Mouse (Mus musculus) limb, embryonic 15.5 days (tissue): ENCODE data around the gene Spdef. TPM values are rescaled to one million over a fixed set of nuclear protein-coding genes. Genes with fewer than 3 reads are reported as not detected.

Experiments used
- ATAC-seq: fragments of 200-750 bp; cut with Nextera tagmentation; 2 replicates; pipeline ENCODE4 v1.8.0; 2017; ENCODE audit warnings: low read depth, moderate TSS enrichment; ENCODE audit not compliant: insufficient number of reproducible peaks, low FRiP score, low TSS enrichment
- H3K27ac ChIP-seq: fragments of 300-500 bp; sonication (generic); 2 replicates; pipeline ENCODE4 v1.5.1; 2015; ENCODE audit warnings: moderate library complexity, mild to moderate bottlenecking, inconsistent platforms
- H3K27me3 ChIP-seq: fragments of 300-500 bp; sonication (generic); 2 replicates; pipeline ENCODE4 v1.6.1; 2015; ENCODE audit warnings: inconsistent platforms
- H3K36me3 ChIP-seq: fragments of 300-500 bp; sonication (generic); 2 replicates; pipeline ENCODE4 v1.6.1; 2015; ENCODE audit warnings: inconsistent platforms
- H3K4me1 ChIP-seq: fragments of 300-500 bp; sonication (generic); 2 replicates; pipeline ENCODE4 v1.6.1; 2015; ENCODE audit warnings: inconsistent platforms
- H3K4me2 ChIP-seq: fragments of 300-500 bp; sonication (generic); 2 replicates; pipeline ENCODE4 v1.6.1; 2015; ENCODE audit warnings: mild to moderate bottlenecking, inconsistent platforms
- H3K4me3 ChIP-seq: fragments of 300-500 bp; sonication (generic); 2 replicates; pipeline ENCODE4 v1.5.1; 2015; ENCODE audit warnings: mild to moderate bottlenecking, inconsistent platforms
- H3K9ac ChIP-seq: fragments of 300-500 bp; sonication (generic); 2 replicates; pipeline ENCODE4 v1.6.1; 2015; ENCODE audit warnings: inconsistent platforms
- H3K9me3 ChIP-seq: fragments of 300-500 bp; sonication (generic); 2 replicates; pipeline ENCODE4 v1.6.1; 2016; ENCODE audit warnings: inconsistent platforms
- WGBS: fragments of 180-500 bp; shearing (Covaris S2); methylation state at CpG from one replicate; pipeline ENCODE4 v1.1.7; 2015; 5-methylcytosine and 5-hydroxymethylcytosine counted together
- polyA plus RNA-seq: library from polyadenylated mRNA; unstranded; fragments of >200 nt; fragmentation: Nextera tagmentation; extraction: Ambion mirVana; gene quantifications from 2 replicates; pipeline ENCODE4 v1.2.1, GENCODE M21; 2015

Gene Spdef
- 0.12 TPM in 1 of 2 replicates, not detected in the other for polyA plus RNA-seq

DNA sequence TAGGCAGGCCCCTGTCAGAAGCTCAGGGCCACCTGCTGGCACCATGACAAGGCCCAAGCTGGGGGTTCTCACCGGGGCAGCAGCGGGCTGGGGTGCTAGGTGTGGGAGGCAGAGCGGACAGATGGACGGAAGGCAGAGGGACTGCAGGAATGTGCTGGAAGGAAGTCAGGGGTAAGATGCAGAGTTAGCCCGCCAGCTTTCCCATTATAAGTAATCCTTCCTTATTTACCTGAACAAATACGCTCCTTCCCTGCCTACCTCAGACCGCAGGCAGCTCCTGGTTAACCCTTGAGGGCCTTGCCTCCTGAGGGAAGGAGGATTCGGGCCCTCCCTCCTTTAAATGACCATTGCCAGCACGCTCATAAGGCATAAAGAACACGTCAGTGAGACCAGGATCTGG lies at the start of gene Spdef:
TSS of gene Spdef (minus strand) at position 186 of the 400 bp plus-strand sequence.
- WGBS: 76% methylated on average over 10 of the region's 10 CpGs
- Histone ChIP-seq H3K9me3 (no peaks in the 10 kb centered on the region), H3K9ac (no peak within 1 kb of the TSS), H3K27me3 (no peaks in the 10 kb centered on the region), H3K27ac (no peak within 1 kb of the TSS), H3K4me2 (no peak within 1 kb of the TSS), H3K4me1 (peaks cover 11% of the 10 kb centered on the region), H3K36me3 (no peaks in the 10 kb centered on the region), H3K4me3 (no peak within 1 kb of the TSS)
- ATAC-seq: no peak

- no peak for ATAC-seq
- no peak overlapping the region for H3K4me3 ChIP-seq
- H3K4me2 ChIP-seq: no peak overlapping the region
- H3K27ac ChIP-seq: no peak overlapping the region
- 60% methylated on average over 6 of the region's 6 CpGs for WGBS
- no peaks in the 10 kb centered on the region; the same call in 1 of the 2 replicates for H3K4me1 ChIP-seq
- H3K27me3 ChIP-seq: no peaks in the 10 kb centered on the region
- H3K36me3 ChIP-seq: peaks cover 28% of the 10 kb centered on the region
- no peak overlapping the region for H3K9ac ChIP-seq
- H3K9me3 ChIP-seq: no peaks in the 10 kb centered on the region
These were observed 49.1 kb upstream of the Spdef start for GRCm38 (mm10) chr17:27777823-27778222.

DNA sequence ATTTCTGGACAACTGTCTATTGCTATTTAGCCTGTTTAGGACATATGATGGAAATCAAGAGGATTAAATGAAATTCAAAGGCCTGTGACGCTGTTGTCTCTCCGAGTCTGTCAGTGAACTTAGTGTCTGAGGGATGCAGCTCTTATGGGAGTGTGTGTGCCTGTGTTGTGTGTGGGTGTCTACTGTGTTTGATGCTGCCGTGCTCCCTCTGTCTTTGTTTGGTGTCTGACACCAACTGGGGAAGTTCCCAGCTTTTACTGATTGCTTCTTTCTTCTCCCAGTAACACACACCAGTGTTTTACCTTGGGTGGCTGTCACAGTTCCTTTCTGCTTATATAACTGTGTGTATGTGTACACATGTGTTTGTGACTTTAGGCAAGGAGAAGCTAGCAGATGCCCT lies 45.4 kb upstream of the Spdef start:
- WGBS: 91% methylated on average over 3 of the region's 3 CpGs
- H3K9ac ChIP-seq: no peak overlapping the region
- H3K9me3 ChIP-seq: no peaks in the 10 kb centered on the region
- no peaks in the 10 kb centered on the region for H3K27me3 ChIP-seq
- ATAC-seq: no peak
- H3K4me3 ChIP-seq: no peak overlapping the region
- no peak overlapping the region for H3K27ac ChIP-seq
- no peak overlapping the region for H3K4me2 ChIP-seq
- H3K4me1 ChIP-seq: peaks cover 3% of the 10 kb centered on the region; the same call in 1 of the 2 replicates
- H3K36me3 ChIP-seq: peaks cover 36% of the 10 kb centered on the region

DNA sequence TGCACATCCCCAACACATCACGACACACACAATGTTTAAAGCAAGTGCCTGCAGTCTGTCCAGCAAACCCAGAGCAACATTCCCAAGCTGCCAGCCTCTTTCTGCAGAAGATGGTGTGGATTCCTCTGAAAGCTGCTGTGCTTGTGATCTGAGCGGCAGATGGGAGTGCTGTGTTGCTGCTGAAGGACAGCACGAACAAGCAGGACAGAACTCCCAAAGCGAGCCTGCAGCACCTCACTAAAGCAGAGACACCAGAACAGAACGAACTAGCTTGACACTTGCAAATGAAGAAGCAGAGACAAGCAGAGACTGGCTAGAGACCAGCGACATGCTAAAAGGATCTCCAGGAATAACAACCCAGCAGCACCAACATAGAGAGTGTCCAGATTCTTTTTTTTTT lies 42.9 kb upstream of the Spdef start:
- Histone ChIP-seq H3K9ac (no peak overlapping the region), H3K4me2 (no peak overlapping the region), H3K9me3 (no peaks in the 10 kb centered on the region), H3K36me3 (peaks cover 50% of the 10 kb centered on the region), H3K27ac (no peak overlapping the region), H3K4me1 (peaks cover 3% of the 10 kb centered on the region; the same call in 1 of the 2 replicates), H3K4me3 (no peak overlapping the region), H3K27me3 (no peaks in the 10 kb centered on the region)
- ATAC-seq: no peak
- 77% methylated on average over 6 of the region's 6 CpGs for WGBS

GRCm38 (mm10) chr17:27768817-27769542 lies 40.2 kb upstream of the Spdef start:
- Histone ChIP-seq H3K4me2 (no peak overlapping the region), H3K4me1 (peaks cover 3% of the 10 kb centered on the region; the same call in 1 of the 2 replicates), H3K27me3 (no peaks in the 10 kb centered on the region), H3K4me3 (no peak overlapping the region), H3K9ac (no peak overlapping the region), H3K9me3 (0 out of 2 replicates have a peak, but pooled peaks cover 4% of the 10 kb centered on the region), H3K27ac (no peak overlapping the region), H3K36me3 (peaks cover 57% of the 10 kb centered on the region)
- WGBS: 67% methylated on average over 8 of the region's 8 CpGs
- ATAC-seq: no peak

DNA sequence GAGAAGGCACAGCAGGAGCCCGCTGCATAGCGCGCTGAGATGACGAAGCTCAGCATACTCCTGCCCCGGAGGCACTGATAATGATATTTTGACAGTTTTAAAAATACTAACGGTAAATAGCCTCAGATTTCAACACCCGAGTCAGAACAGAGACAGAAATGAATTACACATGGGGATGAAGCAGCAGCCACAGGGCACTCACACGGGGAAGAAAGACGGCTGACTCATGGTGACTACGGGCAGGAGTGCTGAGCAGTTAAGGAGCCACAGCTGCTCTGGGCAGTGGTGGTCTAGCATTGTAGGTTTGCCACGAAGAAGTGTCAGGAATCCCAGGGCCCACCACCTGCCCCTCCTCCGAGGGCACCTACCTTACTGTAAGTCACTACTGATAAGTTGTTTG lies 38.8 kb upstream of the Spdef start:
- peaks cover 64% of the 10 kb centered on the region for H3K36me3 ChIP-seq
- no peak for ATAC-seq
- no peak overlapping the region for H3K9ac ChIP-seq
- WGBS: 77% methylated on average over 12 of the region's 12 CpGs
- no peaks in the 10 kb centered on the region for H3K27me3 ChIP-seq
- 0 out of 2 replicates have a peak, but pooled peaks cover 4% of the 10 kb centered on the region for H3K9me3 ChIP-seq
- no peak overlapping the region for H3K4me3 ChIP-seq
- no peak overlapping the region for H3K27ac ChIP-seq
- H3K4me2 ChIP-seq: no peak overlapping the region
- peaks cover 3% of the 10 kb centered on the region; the same call in 1 of the 2 replicates for H3K4me1 ChIP-seq

DNA sequence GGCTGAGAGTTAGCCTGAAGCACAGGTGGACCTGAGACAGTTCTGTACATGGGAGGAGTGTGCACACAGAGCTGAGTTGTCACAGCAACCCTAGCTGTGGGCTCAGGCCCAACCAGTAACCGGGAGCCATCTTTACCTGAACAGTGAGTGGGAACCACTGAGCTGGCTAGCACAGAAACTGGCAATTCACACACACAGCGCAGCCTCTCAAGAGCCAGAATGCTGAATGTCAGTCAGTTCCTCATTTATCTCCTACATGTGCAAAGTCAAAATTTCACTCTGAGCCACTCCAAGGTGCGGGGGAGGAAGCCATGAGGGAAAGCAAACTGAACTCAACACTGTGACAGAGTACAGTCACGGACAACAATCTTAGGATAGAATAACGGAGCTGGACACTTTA lies 38.4 kb upstream of the Spdef start:
- no peak overlapping the region for H3K9ac ChIP-seq
- ATAC-seq: no peak
- H3K36me3 ChIP-seq: peaks cover 62% of the 10 kb centered on the region

DNA sequence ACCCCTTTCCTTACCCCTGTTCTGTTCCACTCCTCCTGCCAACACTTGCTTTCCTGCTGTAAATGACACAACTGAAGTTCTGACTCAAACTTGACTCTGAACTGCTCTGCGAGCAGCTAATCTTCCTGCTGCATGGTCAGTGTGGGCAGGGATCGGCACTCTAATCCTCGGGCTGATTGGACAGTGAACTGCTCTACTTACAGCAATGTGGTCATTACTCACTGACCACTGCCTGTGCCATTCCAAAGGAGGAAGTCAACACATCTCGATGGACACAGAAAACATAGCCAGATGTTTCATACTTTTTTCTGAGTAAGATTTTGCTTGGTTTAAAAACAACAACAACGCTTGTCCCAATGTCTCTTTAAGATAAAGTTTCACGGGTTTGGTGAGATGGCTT lies 36.3 kb upstream of the Spdef start:
- Histone ChIP-seq H3K27me3 (no peaks in the 10 kb centered on the region), H3K4me2 (no peak overlapping the region), H3K36me3 (peaks cover 56% of the 10 kb centered on the region), H3K4me3 (no peak overlapping the region), H3K4me1 (peaks cover 9% of the 10 kb centered on the region; the same call in 1 of the 2 replicates), H3K9me3 (0 out of 2 replicates have a peak, but pooled peaks cover 4% of the 10 kb centered on the region), H3K27ac (no peak overlapping the region), H3K9ac (no peak overlapping the region)
- no peak for ATAC-seq
- WGBS: 97% methylated on average over 6 of the region's 6 CpGs

More for the DNA sequence above, 38.4 kb upstream of the Spdef start:
- Histone ChIP-seq H3K27ac (no peak overlapping the region), H3K9me3 (0 out of 2 replicates have a peak, but pooled peaks cover 4% of the 10 kb centered on the region), H3K27me3 (no peaks in the 10 kb centered on the region), H3K4me2 (no peak overlapping the region), H3K4me1 (peaks cover 3% of the 10 kb centered on the region; the same call in 1 of the 2 replicates), H3K4me3 (no peak overlapping the region)
- 81% methylated on average over 5 of the region's 5 CpGs for WGBS

GRCm38 (mm10) chr17:27764453-27764852 lies 35.7 kb upstream of the Spdef start:
- Histone ChIP-seq H3K9ac (no peak overlapping the region), H3K4me1 (0 out of 2 replicates have a peak, but pooled peaks cover 6% of the 10 kb centered on the region), H3K27ac (no peak overlapping the region), H3K36me3 (peaks cover 56% of the 10 kb centered on the region), H3K4me2 (no peak overlapping the region), H3K27me3 (no peaks in the 10 kb centered on the region), H3K9me3 (0 out of 2 replicates have a peak, but pooled peaks cover 4% of the 10 kb centered on the region), H3K4me3 (no peak overlapping the region)
- 100% methylated on average over 2 of the region's 2 CpGs for WGBS
- no peak for ATAC-seq

GRCm38 (mm10) chr17:27762884-27763283 lies 34.1 kb upstream of the Spdef start:
- peaks cover 48% of the 10 kb centered on the region for H3K36me3 ChIP-seq

GRCm38 (mm10) chr17:27761639-27762336 lies 33.0 kb upstream of the Spdef start:
- H3K4me1 ChIP-seq: 0 out of 2 replicates have a peak, but pooled peaks cover 6% of the 10 kb centered on the region
- 33% methylated on average over 9 of the region's 9 CpGs for WGBS
- H3K36me3 ChIP-seq: peaks cover 37% of the 10 kb centered on the region
- H3K4me3 ChIP-seq: no peak overlapping the region
- H3K4me2 ChIP-seq: no peak overlapping the region
- no peak overlapping the region for H3K27ac ChIP-seq
- no peak overlapping the region for H3K9ac ChIP-seq
- 0 out of 2 replicates have a peak, but pooled peaks cover 4% of the 10 kb centered on the region for H3K9me3 ChIP-seq
- ATAC-seq: 0 out of 2 replicates have a peak, but pooled peaks have one; percentile 57
- no peaks in the 10 kb centered on the region for H3K27me3 ChIP-seq

More at GRCm38 (mm10) chr17:27762884-27763283, 34.1 kb upstream of the Spdef start:
- no peaks in the 10 kb centered on the region for H3K27me3 ChIP-seq
- 0 out of 2 replicates have a peak, but pooled peaks cover 4% of the 10 kb centered on the region for H3K9me3 ChIP-seq
- H3K27ac ChIP-seq: no peak overlapping the region
- no peak for ATAC-seq
- WGBS: 94% methylated on average over 11 of the region's 11 CpGs
- 0 out of 2 replicates have a peak, but pooled peaks cover 6% of the 10 kb centered on the region for H3K4me1 ChIP-seq
- no peak overlapping the region for H3K9ac ChIP-seq
- no peak overlapping the region for H3K4me2 ChIP-seq
- no peak overlapping the region for H3K4me3 ChIP-seq
